Mouse (Mus musculus) megakaryocyte, embryonic 14.5 days (primary cell): Measurements from ENCODE around the gene Lgals3bp.

ENCODE experiments used
- FLI1 ChIP-seq: IDR thresholded peaks from 2 replicates; pipeline ENCODE4 v1.6.1; 2012; ENCODE audit warnings: low read length, inconsistent platforms, mixed read lengths
- GATA1 ChIP-seq: IDR thresholded peaks from 3 replicates; pipeline ENCODE4 v1.6.1; 2012; ENCODE audit warnings: mixed read lengths, low read length, inconsistent platforms, borderline replicate concordance

DNA sequence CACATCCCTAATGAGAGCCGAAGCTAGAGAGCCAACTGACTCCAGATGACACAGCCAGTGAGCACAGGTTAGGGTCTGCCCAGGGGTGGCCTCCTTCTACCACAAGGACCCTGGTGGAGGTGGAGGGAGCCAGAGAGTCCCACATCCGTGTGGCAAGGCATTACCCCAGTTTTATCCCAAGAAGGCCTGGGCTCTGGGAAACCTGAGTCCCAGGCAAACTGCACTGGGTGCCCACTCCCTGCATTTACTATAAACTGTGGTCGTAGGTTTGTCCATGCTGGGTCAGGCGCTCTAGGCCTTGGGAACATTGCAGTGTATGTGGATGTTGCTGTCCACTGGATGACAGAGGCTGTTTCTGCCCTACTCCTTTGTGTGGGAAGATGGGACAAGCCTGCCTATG, 697 bp downstream of the Lgals3bp start:
- no peak for TF ChIP-seq GATA1
- TF ChIP-seq FLI1 = no peak
